Mouse (Mus musculus) T-helper 17 cell (primary cell): ENCODE data around the gene Rap1b.

Experiments
- in situ Hi-C, 2 experiments: fragments of 300-600 bp; cut with MboI, MseI; formaldehyde crosslinking; loops; 1 replicate in 1 of 2; 2 replicates in 1 of 2; pipeline ENCODE4 v1.15.1; 2025; ENCODE audit warnings: high pct_unique_total_duplicates in 2 of 2

The Rap1b gene

GRCm38 (mm10) chr10:117792141-117793091 is 53.4 kb downstream of the Rap1b start, which contains the start of gene Nup107:
TSS of gene Nup107 (minus strand) at chr10:117792705.
- in situ Hi-C loops: no loop called here

DNA sequence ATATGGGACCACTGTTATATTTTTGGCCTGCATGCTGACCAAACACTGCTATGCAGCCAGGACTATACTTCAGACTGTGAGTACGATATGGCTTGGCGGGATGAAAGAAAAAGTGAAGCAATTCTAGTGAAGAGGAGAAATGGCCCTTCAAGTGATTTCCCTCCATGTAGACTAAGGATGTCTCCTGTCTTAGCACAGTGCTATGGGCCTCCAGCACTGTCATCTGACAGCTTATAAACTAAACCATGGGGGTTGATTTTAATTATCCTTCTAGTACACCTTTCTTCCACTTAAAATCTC is 54.7 kb downstream of the Rap1b start:
- in situ Hi-C loops: no loop called here

- in situ Hi-C loops: no loop called here
These were observed 55.2 kb downstream of the Rap1b start for GRCm38 (mm10) chr10:117790421-117791170.

DNA sequence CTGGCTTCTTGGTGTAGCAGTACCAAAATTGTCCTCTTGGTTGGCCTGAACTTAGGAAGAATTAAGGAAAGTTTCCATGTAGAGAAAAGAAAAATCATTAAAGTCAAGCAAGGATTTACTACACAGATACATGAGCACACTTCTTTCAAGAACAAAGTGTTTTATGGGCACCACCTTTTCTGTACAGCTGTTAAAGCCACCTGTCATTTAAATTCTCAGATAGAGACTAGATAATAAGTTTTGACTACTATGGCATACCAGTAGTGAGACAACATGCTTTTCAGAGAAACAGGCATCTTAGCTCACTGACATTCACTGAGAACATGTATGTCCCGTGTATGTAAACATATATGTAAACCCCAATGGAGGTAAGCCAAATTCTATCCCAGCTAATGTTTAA is 55.8 kb downstream of the Rap1b start:
- in situ Hi-C loops: no loop called here

DNA sequence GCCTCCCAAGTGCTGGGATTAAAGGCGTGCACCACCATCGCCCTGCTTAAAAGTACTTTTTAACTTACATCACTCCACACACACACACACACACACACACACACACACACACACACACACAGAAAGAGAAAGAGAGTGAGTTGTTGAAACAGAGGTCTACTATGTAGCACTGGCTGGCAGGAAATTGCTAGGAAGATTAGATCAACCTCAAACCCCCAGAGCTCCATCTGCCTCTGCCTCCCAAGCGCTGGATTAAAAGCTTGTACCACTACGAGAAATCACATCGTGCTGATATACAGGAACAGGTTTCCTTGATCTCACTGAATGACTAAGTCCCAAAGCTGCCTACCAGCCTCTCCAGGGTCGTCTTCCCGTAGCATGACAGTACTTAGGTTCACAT is 61.2 kb downstream of the Rap1b start:
- in situ Hi-C loops: loop anchor here in 1 of 2 experiments (5.0 kb wide), 1 partner anchor 417 kb away; no protein-coding TSS in a partner anchor

GRCm38 (mm10) chr10:117783786-117784420 is 61.9 kb downstream of the Rap1b start:
- in situ Hi-C loops: loop anchor here in 1 of 2 experiments (5.0 kb wide), 1 partner anchor 417 kb away; no protein-coding TSS in a partner anchor

DNA sequence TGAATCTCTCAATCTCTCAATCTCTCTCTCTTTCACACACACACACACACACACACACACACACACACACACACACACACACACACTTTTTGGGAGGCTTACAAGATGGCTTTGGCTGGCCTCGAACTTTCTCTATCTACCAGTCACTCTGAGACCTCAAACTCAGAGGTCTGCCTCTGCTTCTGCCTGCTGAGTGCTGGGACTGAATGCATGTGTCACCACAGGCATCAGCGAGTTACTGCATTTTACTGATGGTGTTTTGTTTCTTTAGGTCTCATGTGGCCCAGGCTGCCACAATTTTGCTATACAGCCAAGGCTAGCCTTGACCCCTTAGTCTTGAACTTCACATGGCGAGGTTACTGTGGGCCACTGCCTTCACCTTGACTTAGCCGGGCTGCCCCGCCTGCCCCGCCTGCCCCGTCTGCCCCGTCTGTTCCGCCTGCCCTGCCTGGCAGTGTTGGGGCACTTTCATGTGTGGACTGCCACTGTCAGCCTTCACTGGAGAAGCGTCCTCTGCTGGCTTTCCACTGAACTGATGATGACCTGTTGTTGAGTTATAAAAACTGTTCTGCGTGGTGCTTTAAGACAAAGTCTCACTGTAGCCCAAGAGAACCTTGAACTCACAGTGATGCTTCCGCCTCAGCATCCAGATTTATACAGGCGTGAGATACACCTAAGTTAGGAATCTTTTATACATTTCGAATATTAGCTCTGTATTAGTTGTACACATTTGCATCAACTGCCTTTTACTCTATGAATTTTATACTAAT is 63.2 kb downstream of the Rap1b start:
- in situ Hi-C loops: loop anchor here in 1 of 2 experiments (5.0 kb wide), 1 partner anchor 415 kb away; no protein-coding TSS in a partner anchor

DNA sequence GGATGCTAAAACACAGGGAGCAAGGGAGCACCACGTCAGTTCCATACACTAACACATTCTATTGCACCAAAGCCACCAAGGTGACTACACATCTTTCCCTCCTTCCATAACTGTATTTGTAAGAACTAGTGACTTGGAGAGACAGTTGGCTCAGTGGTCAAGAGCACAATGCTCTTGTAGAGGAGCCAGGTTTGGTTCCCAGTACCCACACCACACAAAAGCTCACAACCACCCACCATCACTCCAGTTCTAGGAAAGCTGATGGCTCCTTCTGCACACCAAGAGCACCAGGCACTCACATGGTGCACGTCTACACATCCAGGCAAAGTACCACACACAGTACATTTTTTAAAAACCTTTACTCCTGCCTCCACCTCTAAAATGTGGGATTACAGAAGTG is 63.8 kb downstream of the Rap1b start:
- in situ Hi-C loops: loop anchor here in 1 of 2 experiments (5.0 kb wide), 1 partner anchor 415 kb away; no protein-coding TSS in a partner anchor

DNA sequence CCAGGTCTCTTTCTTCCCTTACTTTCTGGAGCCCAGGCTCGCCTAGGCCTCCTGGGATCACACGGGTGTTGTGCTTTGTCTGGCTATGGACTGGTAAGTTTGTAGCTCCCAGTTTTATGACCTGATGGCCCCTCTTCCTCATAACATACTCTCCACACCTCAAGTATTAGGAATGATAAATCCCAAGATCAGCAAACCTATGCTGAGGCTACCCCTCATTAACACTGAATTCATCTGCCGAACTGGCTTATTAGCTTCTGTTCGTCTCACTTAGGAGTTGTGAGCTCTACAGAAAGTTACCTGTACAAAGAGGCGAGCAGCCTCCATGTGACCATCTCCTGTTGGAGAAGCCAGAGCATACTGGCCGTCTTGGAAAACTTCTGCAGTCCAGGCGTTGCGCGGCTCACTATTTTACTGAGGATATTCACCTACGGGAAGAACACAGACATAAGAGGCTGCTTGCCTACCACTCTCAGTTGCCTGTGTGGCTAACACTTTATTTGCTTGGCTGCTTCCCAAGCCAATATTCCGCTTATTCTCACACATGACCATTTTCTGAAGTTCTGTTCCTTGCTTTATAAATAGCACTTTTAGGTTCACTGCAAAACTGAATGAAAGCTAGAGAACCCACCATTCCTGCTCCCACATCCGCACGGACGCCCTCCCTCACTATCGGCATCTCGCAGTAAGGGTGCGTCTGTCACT is 64.7 kb downstream of the Rap1b start:
- in situ Hi-C loops: loop anchor here in 1 of 2 experiments (5.0 kb wide), 1 partner anchor 414 kb away; no protein-coding TSS in a partner anchor

DNA sequence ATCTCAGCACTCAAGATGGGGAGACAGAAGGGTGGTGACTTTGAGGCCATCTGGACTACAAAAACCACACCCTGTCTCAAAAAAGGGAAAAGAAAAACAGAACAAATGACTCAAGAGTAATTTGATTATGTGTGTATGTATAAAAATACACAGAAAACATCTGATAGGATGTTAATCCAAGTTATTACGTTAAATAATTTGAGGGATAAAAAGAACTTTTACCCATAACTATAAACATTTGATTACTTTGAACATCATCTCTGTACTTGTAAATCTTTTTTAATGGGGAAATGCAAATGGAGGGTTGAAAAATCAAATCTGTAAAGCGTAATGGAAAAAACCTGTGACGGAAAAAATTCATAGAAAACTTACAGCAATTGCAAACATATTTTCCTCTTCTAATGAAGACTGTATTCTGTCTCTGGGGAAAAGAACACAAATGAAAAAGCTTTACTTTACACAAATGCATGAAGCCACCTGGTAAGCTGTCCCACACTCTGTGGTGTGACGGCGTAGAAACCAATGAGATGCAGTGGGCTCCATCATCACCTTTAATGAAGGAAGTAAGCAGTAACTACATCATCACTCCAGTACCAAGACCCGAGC is 65.4 kb downstream of the Rap1b start:
- in situ Hi-C loops: loop anchor here in 1 of 2 experiments (5.0 kb wide), 1 partner anchor 413 kb away; no protein-coding TSS in a partner anchor

GRCm38 (mm10) chr10:117779581-117780305 is 66.1 kb downstream of the Rap1b start:
- in situ Hi-C loops: loop anchor here in 1 of 2 experiments (5.0 kb wide), 1 partner anchor 412 kb away; no protein-coding TSS in a partner anchor

DNA sequence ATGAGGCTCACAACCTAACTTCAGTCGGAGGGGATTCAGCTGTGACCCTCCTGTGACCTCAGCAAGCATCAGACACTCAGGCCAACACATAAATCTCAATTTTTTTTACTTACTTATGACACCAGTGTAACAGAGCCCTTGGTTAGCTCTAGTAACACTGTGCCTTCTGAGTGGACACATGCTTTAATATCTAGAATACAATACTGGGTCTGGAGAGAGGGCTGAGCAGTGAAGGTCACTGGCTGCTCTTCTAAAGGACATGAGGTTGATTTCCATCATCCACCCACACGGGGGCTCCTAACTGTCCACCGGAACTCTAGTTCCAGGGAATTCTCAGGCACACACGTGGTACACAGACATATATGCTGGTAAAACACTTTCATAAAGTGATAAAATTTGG is 66.9 kb downstream of the Rap1b start:
- in situ Hi-C loops: no loop called here

GRCm38 (mm10) chr10:117778328-117778910 is 67.4 kb downstream of the Rap1b start:
- in situ Hi-C loops: no loop called here

DNA sequence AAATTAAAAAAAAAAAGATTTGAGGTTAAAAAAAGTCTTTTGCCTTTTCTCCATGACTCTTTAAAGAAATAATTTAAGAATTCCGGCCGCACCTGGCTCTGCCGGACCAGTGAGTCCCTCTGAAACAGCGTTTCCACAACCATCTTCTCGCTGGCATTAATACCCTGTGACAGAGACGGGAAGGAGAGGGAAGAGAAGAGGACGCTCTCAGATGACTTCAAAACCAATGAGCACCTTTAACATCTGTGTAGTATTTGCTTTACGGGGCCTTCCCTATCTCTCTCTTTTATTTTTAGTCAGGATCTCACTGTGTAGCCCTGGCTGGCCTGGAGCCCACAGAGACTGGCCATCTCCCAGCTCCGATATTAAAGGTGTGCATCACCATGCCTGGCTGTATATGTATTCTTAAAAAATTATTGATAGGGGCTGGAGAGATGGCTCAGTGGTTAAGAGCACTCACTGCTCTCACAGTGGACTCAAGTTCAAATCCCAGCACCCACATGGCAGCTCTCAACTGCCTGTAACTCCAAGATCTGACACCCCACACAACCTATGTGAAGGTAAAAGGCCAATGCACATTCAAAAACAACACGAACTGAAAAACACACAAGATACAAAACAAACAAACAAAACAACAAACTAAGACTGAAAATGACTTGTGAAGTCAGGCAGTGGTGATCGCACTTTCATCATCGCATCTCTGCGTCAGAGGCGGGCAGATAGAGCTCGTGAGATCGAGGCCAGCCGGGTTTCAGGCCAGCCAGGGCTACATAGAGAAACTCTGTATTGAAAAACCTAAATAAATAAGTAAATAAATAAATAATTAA is 68.1 kb downstream of the Rap1b start:
- in situ Hi-C loops: no loop called here

DNA sequence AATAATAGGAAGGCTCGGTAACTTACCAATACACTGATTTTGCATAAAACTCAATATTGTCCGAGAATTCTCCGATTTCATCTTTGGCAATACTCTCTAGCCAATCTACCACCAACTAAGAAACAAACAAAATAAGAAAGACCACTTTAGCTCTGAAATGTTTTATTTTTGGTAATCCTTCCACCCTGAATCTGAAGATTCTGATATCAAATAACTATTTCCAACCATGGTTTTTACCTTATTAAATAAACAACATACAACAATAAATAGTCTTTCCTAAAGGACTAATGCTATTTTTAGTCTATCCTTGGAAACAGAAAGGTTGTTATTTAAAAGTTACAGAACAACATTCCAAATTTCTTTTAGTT is 68.7 kb downstream of the Rap1b start:
- in situ Hi-C loops: no loop called here

- in situ Hi-C loops: no loop called here
These were observed 69.3 kb downstream of the Rap1b start for GRCm38 (mm10) chr10:117776281-117777102.
